Mouse (Mus musculus) thymus, adult 2 months (tissue): Measurements from ENCODE around the gene Eef1akmt2. TPM values are rescaled to one million over a fixed set of nuclear protein-coding genes. Genes with fewer than 3 reads are reported as not detected.

Experiments
- DNase-seq: peaks from one replicate; pipeline ENCODE4 v3.0.0; 2021
- H3K27ac ChIP-seq: fragments of 200-500 bp; 2 replicates; pipeline ENCODE4 v1.5.1; 2012; ENCODE audit warnings: low read length, control low read depth; ENCODE audit not compliant: control insufficient read depth, insufficient read depth
- H3K27me3 ChIP-seq: fragments of 200-500 bp; 2 replicates; pipeline ENCODE4 v1.6.1; 2012; ENCODE audit warnings: mild to moderate bottlenecking, low read length, moderate library complexity, mixed read lengths; ENCODE audit not compliant: control insufficient read depth, insufficient read depth
- H3K36me3 ChIP-seq: fragments of 200-500 bp; 2 replicates; pipeline ENCODE4 v1.6.1; 2012; ENCODE audit warnings: mild to moderate bottlenecking, low read length, moderate library complexity; ENCODE audit not compliant: control insufficient read depth, insufficient read depth
- H3K4me1 ChIP-seq: fragments of 200-500 bp; replicated peaks from 2 replicates; pipeline ENCODE4 v1.6.1; 2012; ENCODE audit warnings: low read length; ENCODE audit not compliant: control insufficient read depth, insufficient read depth
- H3K4me3 ChIP-seq: fragments of 200-500 bp; 2 replicates; pipeline ENCODE4 v1.5.1; 2012; ENCODE audit warnings: mild to moderate bottlenecking, low read length, control low read depth, moderate library complexity; ENCODE audit not compliant: control insufficient read depth, insufficient read depth
- CTCF ChIP-seq: fragments of 200-500 bp; IDR thresholded peaks from 2 replicates; pipeline ENCODE4 v1.5.1; 2012; ENCODE audit warnings: mild to moderate bottlenecking, control low read depth, low read length, moderate library complexity, borderline replicate concordance; ENCODE audit not compliant: control insufficient read depth, poor library complexity, insufficient read depth; ENCODE audit errors: extremely low read depth
- POLR2A ChIP-seq: fragments of 200-500 bp; IDR thresholded peaks from 2 replicates; pipeline ENCODE4 v1.6.1; 2012; ENCODE audit warnings: mild to moderate bottlenecking, low read length, control low read depth, moderate library complexity; ENCODE audit not compliant: control insufficient read depth, poor library complexity, insufficient read depth; ENCODE audit errors: extremely low read depth
- WGBS: fragments of 180-500 bp; shearing (Covaris S2); methylation state at CpG from one replicate; pipeline ENCODE4 v1.1.7; 2018; 5-methylcytosine and 5-hydroxymethylcytosine counted together
- polyA plus RNA-seq: library from polyadenylated mRNA; depleted of rRNA; stranded (reverse); fragments of >200 nt; gene quantifications from 2 replicates; pipeline ENCODE4 v1.2.3, GENCODE M21; 2012

Eef1akmt2 gene
- polyA plus RNA-seq, 1 experiment = 7.0 TPM

- no peak for DNase-seq
- Histone ChIP-seq H3K27me3 (no peaks in the 10 kb centered on the region), H3K36me3 (no peaks in the 10 kb centered on the region), H3K27ac (no peak overlapping the region), H3K4me3 (no peak overlapping the region), H3K4me1 (peaks cover 66% of the 10 kb centered on the region)
- TF ChIP-seq POLR2A (no peak), CTCF (no peak)
- WGBS = 85% methylated on average over 13 of the region's 13 CpGs
These were observed 45.3 kb downstream of the Eef1akmt2 start for GRCm38 (mm10) chr7:132806926-132807857.

- WGBS = 92% methylated on average over 5 of the region's 5 CpGs
- no peaks in the 10 kb centered on the region for H3K36me3 ChIP-seq
These were observed 46.2 kb downstream of the Eef1akmt2 start for GRCm38 (mm10) chr7:132806286-132806685.

GRCm38 (mm10) chr7:132804951-132805350 lies 47.5 kb downstream of the Eef1akmt2 start:
- no peak for TF ChIP-seq POLR2A
- TF ChIP-seq CTCF = no peak
- H3K27ac ChIP-seq = no peak overlapping the region
- no peak overlapping the region for H3K4me3 ChIP-seq

More at GRCm38 (mm10) chr7:132806286-132806685, 46.2 kb downstream of the Eef1akmt2 start:
- Histone ChIP-seq H3K4me1 (peaks cover 73% of the 10 kb centered on the region), H3K27me3 (no peaks in the 10 kb centered on the region), H3K4me3 (no peak overlapping the region), H3K27ac (no peak overlapping the region)
- no peak for DNase-seq
- no peak for TF ChIP-seq CTCF
- TF ChIP-seq POLR2A = no peak

GRCm38 (mm10) chr7:132804461-132804860 lies 48.0 kb downstream of the Eef1akmt2 start:
- WGBS = 87% methylated on average over 7 of the region's 7 CpGs
- no peak overlapping the region for H3K4me3 ChIP-seq

More at GRCm38 (mm10) chr7:132804951-132805350, 47.5 kb downstream of the Eef1akmt2 start:
- H3K36me3 ChIP-seq = no peaks in the 10 kb centered on the region
- no peak for DNase-seq
- WGBS = 78% methylated on average over 5 of the region's 5 CpGs
- H3K27me3 ChIP-seq = no peaks in the 10 kb centered on the region
- H3K4me1 ChIP-seq = peaks cover 77% of the 10 kb centered on the region

GRCm38 (mm10) chr7:132803962-132804361 lies 48.5 kb downstream of the Eef1akmt2 start:
- WGBS = 51% methylated on average over 3 of the region's 3 CpGs
- no peak overlapping the region for H3K27ac ChIP-seq
- H3K36me3 ChIP-seq = no peaks in the 10 kb centered on the region
- TF ChIP-seq CTCF (no peak), POLR2A (no peak)
- peaks cover 73% of the 10 kb centered on the region for H3K4me1 ChIP-seq
- H3K4me3 ChIP-seq = no peak overlapping the region
- no peak for DNase-seq
- no peaks in the 10 kb centered on the region for H3K27me3 ChIP-seq

More at GRCm38 (mm10) chr7:132804461-132804860, 48.0 kb downstream of the Eef1akmt2 start:
- H3K27me3 ChIP-seq = no peaks in the 10 kb centered on the region
- no peak for DNase-seq
- H3K36me3 ChIP-seq = no peaks in the 10 kb centered on the region
- no peak overlapping the region for H3K27ac ChIP-seq
- H3K4me1 ChIP-seq = peaks cover 77% of the 10 kb centered on the region
- TF ChIP-seq POLR2A (no peak), CTCF (no peak)

- TF ChIP-seq CTCF (no peak), POLR2A (no peak)
- no peak for DNase-seq
- Histone ChIP-seq H3K27me3 (no peaks in the 10 kb centered on the region), H3K4me1 (peaks cover 72% of the 10 kb centered on the region), H3K4me3 (no peak overlapping the region), H3K36me3 (no peaks in the 10 kb centered on the region), H3K27ac (no peak overlapping the region)
- 77% methylated on average over 2 of the region's 2 CpGs for WGBS
These were observed 49.1 kb downstream of the Eef1akmt2 start for GRCm38 (mm10) chr7:132803336-132803735.

GRCm38 (mm10) chr7:132802691-132803090 lies 49.8 kb downstream of the Eef1akmt2 start:
- TF ChIP-seq POLR2A = no peak
- TF ChIP-seq CTCF = no peak
- H3K36me3 ChIP-seq = no peaks in the 10 kb centered on the region
- 95% methylated on average over 11 of the region's 11 CpGs for WGBS
- H3K4me1 ChIP-seq = peaks cover 68% of the 10 kb centered on the region
- peak overlapping the region; percentile 22; the same call in 1 of the 2 replicates for H3K27ac ChIP-seq
- H3K27me3 ChIP-seq = no peaks in the 10 kb centered on the region
- no peak overlapping the region for H3K4me3 ChIP-seq
- no peak for DNase-seq
